Mouse (Mus musculus): ENCODE measurements around the gene Ttc1. TPM values are rescaled to one million over a fixed set of nuclear protein-coding genes. Genes with fewer than 3 reads are reported as not detected.
A peak's percentile ranks its signal among the peaks of the same experiment; 100 is the strongest.

Gene Ttc1
- polyA plus RNA-seq, 1 experiment from 2014 or later, result 54.7 TPM

GRCm38 (mm10) chr11:43700291-43700690 is 47.5 kb downstream of the Ttc1 start:
- Histone ChIP-seq H3K4me1 (replicated peaks; ENCODE audit: control insufficient read depth, insufficient read depth) (no peaks in the 10 kb centered on the region), H3K4me3 (ENCODE audit: low read depth, low read length) (no peak overlapping the region), H3K9ac (ENCODE audit: low read length) (no peak overlapping the region), H3K27ac (replicated peaks) (no peak overlapping the region), H3K4me2 (replicated peaks; ENCODE audit: low read depth) (no peak overlapping the region), H3K27me3 (ENCODE audit: control insufficient read depth, insufficient read depth, low read length) (no peaks in the 10 kb centered on the region), H3K9me3 (ENCODE audit: control insufficient read depth, low read length) (no peaks in the 10 kb centered on the region), H3K36me3 (ENCODE audit: control insufficient read depth, insufficient read depth, low read length) (peaks cover 3% of the 10 kb centered on the region; the same call in 1 of the 2 replicates)
- no peak for DNase-seq (ENCODE audit: low spot score)
- no peak for TF ChIP-seq CTCF (IDR thresholded peaks at IDR 0.05; ENCODE audit: low read depth)
- TF ChIP-seq EP300 (optimal IDR thresholded peaks at IDR 0.05), result no peak
- no peak for ATAC-seq (ENCODE audit: low FRiP score, low TSS enrichment)
- 78% methylated on average over 3 of the region's 3 CpGs for whole genome bisulfite sequencing

- no peak overlapping the region for H3K9ac ChIP-seq (ENCODE audit: low read length)
- no peaks in the 10 kb centered on the region for H3K36me3 ChIP-seq (ENCODE audit: control insufficient read depth, insufficient read depth, low read length)
- H3K27ac ChIP-seq (replicated peaks), result no peak overlapping the region
- H3K4me2 ChIP-seq (replicated peaks; ENCODE audit: low read depth), result no peak overlapping the region
- DNase-seq (ENCODE audit: low spot score) (no peak), ATAC-seq (ENCODE audit: low FRiP score, low TSS enrichment) (no peak)
- TF ChIP-seq CTCF (IDR thresholded peaks at IDR 0.05; ENCODE audit: low read depth) (no peak), EP300 (optimal IDR thresholded peaks at IDR 0.05) (no peak)
- no peaks in the 10 kb centered on the region for H3K27me3 ChIP-seq (ENCODE audit: control insufficient read depth, insufficient read depth, low read length)
- H3K4me1 ChIP-seq (replicated peaks; ENCODE audit: control insufficient read depth, insufficient read depth), result no peaks in the 10 kb centered on the region
- no peaks in the 10 kb centered on the region for H3K9me3 ChIP-seq (ENCODE audit: control insufficient read depth, low read length)
- H3K4me3 ChIP-seq (ENCODE audit: low read depth, low read length), result no peak overlapping the region
- WGBS, result 61% methylated on average over 5 of the region's 5 CpGs
Observed at GRCm38 (mm10) chr11:43698621-43699020, 49.2 kb downstream of the Ttc1 start.

- Histone ChIP-seq H3K4me2 (replicated peaks; ENCODE audit: low read depth) (no peak overlapping the region), H3K9ac (ENCODE audit: low read length) (no peak overlapping the region), H3K4me1 (replicated peaks; ENCODE audit: control insufficient read depth, insufficient read depth) (no peaks in the 10 kb centered on the region), H3K9me3 (ENCODE audit: control insufficient read depth, low read length) (no peaks in the 10 kb centered on the region), H3K4me3 (ENCODE audit: low read depth, low read length) (no peak overlapping the region), H3K27ac (replicated peaks) (no peak overlapping the region), H3K36me3 (ENCODE audit: control insufficient read depth, insufficient read depth, low read length) (no peaks in the 10 kb centered on the region), H3K27me3 (ENCODE audit: control insufficient read depth, insufficient read depth, low read length) (no peaks in the 10 kb centered on the region)
- ATAC-seq (ENCODE audit: low FRiP score, low TSS enrichment) (no peak), DNase-seq (ENCODE audit: low spot score) (no peak)
- WGBS, result 93% methylated on average over 4 of the region's 4 CpGs
- TF ChIP-seq EP300 (optimal IDR thresholded peaks at IDR 0.05) (no peak), CTCF (IDR thresholded peaks at IDR 0.05; ENCODE audit: low read depth) (no peak)
Observed at GRCm38 (mm10) chr11:43696623-43697022, 51.2 kb downstream of the Ttc1 start.

GRCm38 (mm10) chr11:43688850-43689249 is 59.0 kb downstream of the Ttc1 start:
- DNase-seq (ENCODE audit: low spot score) (no peak), ATAC-seq (ENCODE audit: low FRiP score, low TSS enrichment) (no peak)
- Histone ChIP-seq H3K27ac (replicated peaks) (no peak overlapping the region), H3K4me2 (replicated peaks; ENCODE audit: low read depth) (no peak overlapping the region), H3K9ac (ENCODE audit: low read length) (no peak overlapping the region), H3K4me3 (ENCODE audit: low read depth, low read length) (no peak overlapping the region), H3K9me3 (ENCODE audit: control insufficient read depth, low read length) (no peaks in the 10 kb centered on the region), H3K4me1 (replicated peaks; ENCODE audit: control insufficient read depth, insufficient read depth) (no peaks in the 10 kb centered on the region), H3K36me3 (ENCODE audit: control insufficient read depth, insufficient read depth, low read length) (0 out of 2 replicates have a peak, but pooled peaks cover 3% of the 10 kb centered on the region), H3K27me3 (ENCODE audit: control insufficient read depth, insufficient read depth, low read length) (no peaks in the 10 kb centered on the region)
- whole genome bisulfite sequencing, result 85% methylated on average over 1 of the region's 1 CpGs
- TF ChIP-seq CTCF (IDR thresholded peaks at IDR 0.05; ENCODE audit: low read depth) (no peak), EP300 (optimal IDR thresholded peaks at IDR 0.05) (no peak)

GRCm38 (mm10) chr11:43682415-43683217 is 65.2 kb downstream of the Ttc1 start:
- peak overlapping the region; percentile 85 for H3K4me2 ChIP-seq (replicated peaks; ENCODE audit: low read depth)
- H3K4me1 ChIP-seq (replicated peaks; ENCODE audit: control insufficient read depth, insufficient read depth), result no peaks in the 10 kb centered on the region
- no peak for TF ChIP-seq CTCF (IDR thresholded peaks at IDR 0.05; ENCODE audit: low read depth)
- no peak for TF ChIP-seq EP300 (optimal IDR thresholded peaks at IDR 0.05)
- peak; percentile 31 for ATAC-seq (ENCODE audit: low FRiP score, low TSS enrichment)
- peak overlapping the region; percentile 93 for H3K4me3 ChIP-seq (ENCODE audit: low read depth, low read length)
- H3K27ac ChIP-seq (replicated peaks), result peak overlapping the region; percentile 96
- H3K36me3 ChIP-seq (ENCODE audit: control insufficient read depth, insufficient read depth, low read length), result no peaks in the 10 kb centered on the region
- peak; percentile 69 for DNase-seq (ENCODE audit: low spot score)
- H3K27me3 ChIP-seq (ENCODE audit: control insufficient read depth, insufficient read depth, low read length), result no peaks in the 10 kb centered on the region
- peak overlapping the region; percentile 96 for H3K9ac ChIP-seq (ENCODE audit: low read length)
- 2% methylated on average over 32 of the region's 72 CpGs for WGBS
- H3K9me3 ChIP-seq (ENCODE audit: control insufficient read depth, low read length), result no peaks in the 10 kb centered on the region

All from stomach, postnatal 0 days (tissue).